Mouse (Mus musculus) olfactory bulb, adult 2 months (tissue): ENCODE data around the gene Gm5089.

Source experiments
- CTCF ChIP-seq: fragments of 200-500 bp; IDR thresholded peaks from 2 replicates; pipeline ENCODE4 v1.5.1; 2012; ENCODE audit warnings: low read depth, mild to moderate bottlenecking, low read length, moderate library complexity; ENCODE audit not compliant: insufficient read depth
- POLR2A ChIP-seq: fragments of 200-500 bp; IDR thresholded peaks from 2 replicates; pipeline ENCODE4 v1.6.1; 2012; ENCODE audit warnings: mild to moderate bottlenecking, low read depth, low read length, moderate library complexity; ENCODE audit not compliant: insufficient read depth

DNA sequence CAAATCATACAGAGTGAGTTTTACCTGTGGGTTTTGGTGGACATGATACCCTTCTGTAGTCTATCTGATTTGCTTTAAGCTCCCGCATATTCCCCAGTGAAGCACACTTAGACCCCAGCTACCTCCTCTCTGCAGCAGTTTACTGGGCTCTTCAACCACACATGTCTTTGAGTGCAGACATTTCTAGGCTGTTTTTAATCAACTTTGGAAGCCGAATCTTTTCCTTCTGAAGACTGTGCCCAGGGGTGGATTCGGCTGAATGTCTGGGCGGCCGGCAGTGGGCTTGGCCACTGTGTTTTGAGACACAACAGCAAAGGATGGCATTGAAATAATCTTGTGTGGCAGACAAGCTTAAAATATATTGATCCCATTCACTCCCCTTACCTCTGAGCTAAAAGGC is 36.5 kb upstream of the Gm5089 start:
- TF ChIP-seq CTCF, result no peak
- no peak for TF ChIP-seq POLR2A
